Mouse (Mus musculus) naive thymus-derived CD4-positive, alpha-beta T cell, adult 5 months (primary cell): Measurements from ENCODE around the gene Gm11011. TPM values are rescaled to one million over a fixed set of nuclear protein-coding genes. Genes with fewer than 3 reads are reported as not detected.

Experiments used
- polyA plus RNA-seq: library from polyadenylated mRNA; unstranded; fragments of 100-300 nt; shearing (Covaris generic); gene quantifications from one replicate; pipeline ENCODE4 v1.2.1, GENCODE M21; 2017

The Gm11011 gene
- not detected for polyA plus RNA-seq

GRCm38 (mm10) chr2:169587645-169588044, at the start of gene Gm11011:
Gene Gm11011 (minus strand): TSS chr2:169587745.

GRCm38 (mm10) chr2:169632338-169633151, 45.0 kb upstream of the Gm11011 start, which contains the start of gene Tshz2:
Gene Tshz2 (plus strand): TSS chr2:169633013.

Other genes with a start within 250 kb of the Gm11011 start
- not detected for gene Tshz2, start 45.3 kb upstream of the Gm11011 start, polyA plus RNA-seq